Mouse (Mus musculus) liver, embryonic 11.5 days (tissue): ENCODE data around the gene Tet1. TPM values are rescaled to one million over a fixed set of nuclear protein-coding genes. Genes with fewer than 3 reads are reported as not detected.

Experiments
- ATAC-seq: fragments of 200-750 bp; cut with Nextera tagmentation; replicated peaks from 2 replicates; pipeline ENCODE4 v1.8.0; 2017; ENCODE audit warnings: moderate number of reproducible peaks, mild to moderate bottlenecking, moderate TSS enrichment, moderate library complexity; ENCODE audit not compliant: low FRiP score
- DNase-seq: peaks from one replicate; pipeline ENCODE4 v3.0.0-alpha.2; 2017; ENCODE audit warnings: low spot score
- H3K27ac ChIP-seq: fragments of 300-500 bp; sonication (generic); 2 replicates; pipeline ENCODE4 v1.5.1; 2014; ENCODE audit warnings: mild to moderate bottlenecking, low read depth, low read length, control low read depth
- H3K27me3 ChIP-seq: fragments of 300-500 bp; sonication (generic); replicated peaks from 2 replicates; pipeline ENCODE4 v1.6.1; 2014; ENCODE audit warnings: low read length, mixed read lengths; ENCODE audit not compliant: control insufficient read depth, insufficient read depth
- H3K36me3 ChIP-seq: fragments of 300-500 bp; sonication (generic); 2 replicates; pipeline ENCODE4 v1.6.1; 2014; ENCODE audit warnings: mild to moderate bottlenecking, low read length, moderate library complexity, mixed read lengths; ENCODE audit not compliant: control insufficient read depth, insufficient read depth
- H3K4me1 ChIP-seq: fragments of 300-500 bp; sonication (generic); replicated peaks from 2 replicates; pipeline ENCODE4 v1.6.1; 2014; ENCODE audit warnings: low read length, mixed read lengths; ENCODE audit not compliant: control insufficient read depth, insufficient read depth
- H3K4me2 ChIP-seq: fragments of 300-500 bp; sonication (generic); 2 replicates; pipeline ENCODE4 v1.6.1; 2014; ENCODE audit warnings: mild to moderate bottlenecking, control low read depth, moderate library complexity
- H3K4me3 ChIP-seq: fragments of 300-500 bp; sonication (generic); 2 replicates; pipeline ENCODE4 v1.5.1; 2014; ENCODE audit warnings: low read depth, low read length, control low read depth
- H3K9ac ChIP-seq: fragments of 300-500 bp; sonication (generic); 2 replicates; pipeline ENCODE4 v1.6.1; 2014; ENCODE audit warnings: low read depth, low read length, control low read depth
- H3K9me3 ChIP-seq: fragments of 300-500 bp; sonication (generic); 2 replicates; pipeline ENCODE4 v1.6.1; 2016; ENCODE audit warnings: low read length, inconsistent platforms, mixed read lengths; ENCODE audit not compliant: control insufficient read depth
- WGBS: fragments of 180-500 bp; shearing (Covaris S2); extraction: QIAGEN DNeasy Blood & Tissue Kit; methylation state at CpG from one replicate; pipeline ENCODE4 v1.1.7; 2014; 5-methylcytosine and 5-hydroxymethylcytosine counted together
- polyA plus RNA-seq: library from polyadenylated mRNA; unstranded; fragments of >200 nt; fragmentation: Nextera tagmentation; extraction: Ambion mirVana; gene quantifications from 2 replicates; pipeline ENCODE4 v1.2.1, GENCODE M21; 2014

The Tet1 gene
- polyA plus RNA-seq, 1 experiment from 2014 or later = 12.9 TPM

DNA sequence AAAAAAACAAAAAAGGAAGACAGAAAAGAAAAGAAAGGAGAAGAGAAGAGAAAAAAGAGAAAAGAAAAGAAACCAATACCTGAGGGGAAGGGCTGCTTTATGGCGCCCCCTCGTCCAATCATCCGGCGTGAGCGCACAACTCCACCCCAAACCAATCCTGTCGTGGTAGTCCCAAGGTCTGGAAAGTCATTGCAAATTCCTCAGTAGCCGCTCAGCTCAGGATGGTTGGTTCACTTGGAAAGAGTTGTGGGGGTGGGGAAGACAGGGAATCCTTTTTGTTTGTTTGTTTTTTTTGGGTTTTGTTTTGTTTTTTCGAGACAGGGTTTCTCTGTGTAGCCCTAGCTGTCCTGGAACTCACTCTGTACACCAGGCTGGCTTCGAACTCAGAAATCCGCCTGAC, 23.3 kb downstream of the Tet1 start:
- Histone ChIP-seq H3K9me3 (no peaks in the 10 kb centered on the region), H3K27ac (no peak overlapping the region), H3K27me3 (no peaks in the 10 kb centered on the region; the same call in 1 of the 2 replicates), H3K4me1 (peaks cover 7% of the 10 kb centered on the region; the same call in 1 of the 2 replicates), H3K36me3 (no peaks in the 10 kb centered on the region), H3K4me2 (peak overlapping the region; percentile 98), H3K4me3 (peak overlapping the region; percentile 64), H3K9ac (no peak overlapping the region)
- no peak for DNase-seq
- 21% methylated on average over 10 of the region's 10 CpGs for WGBS
- ATAC-seq = no peak

DNA sequence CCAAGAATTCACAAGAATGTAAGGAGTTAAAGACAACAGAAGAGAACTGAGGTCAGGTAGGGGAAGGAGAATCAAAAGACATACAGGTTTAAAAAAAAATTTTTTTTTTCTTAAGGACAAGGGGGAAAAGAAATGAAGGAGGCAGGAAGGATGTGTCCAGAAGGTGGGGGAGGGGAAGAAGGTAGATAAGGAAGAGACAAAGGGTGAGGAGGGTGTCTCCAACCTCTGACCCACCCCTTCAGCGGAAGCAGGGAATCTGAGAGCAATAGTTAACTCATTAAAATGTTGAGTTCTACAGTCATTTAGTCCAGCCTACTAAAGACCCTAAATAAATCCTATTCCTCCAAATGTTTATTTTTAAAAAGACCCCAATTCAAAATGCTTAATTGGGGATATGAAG, 24.3 kb downstream of the Tet1 start:
- Histone ChIP-seq H3K27ac (no peak overlapping the region), H3K4me2 (no peak overlapping the region), H3K4me3 (no peak overlapping the region), H3K36me3 (no peaks in the 10 kb centered on the region), H3K4me1 (peaks cover 7% of the 10 kb centered on the region; the same call in 1 of the 2 replicates), H3K9ac (no peak overlapping the region), H3K27me3 (no peaks in the 10 kb centered on the region; the same call in 1 of the 2 replicates), H3K9me3 (no peaks in the 10 kb centered on the region)
- ATAC-seq (no peak), DNase-seq (no peak)
- 30% methylated on average over 1 of the region's 1 CpGs for WGBS

DNA sequence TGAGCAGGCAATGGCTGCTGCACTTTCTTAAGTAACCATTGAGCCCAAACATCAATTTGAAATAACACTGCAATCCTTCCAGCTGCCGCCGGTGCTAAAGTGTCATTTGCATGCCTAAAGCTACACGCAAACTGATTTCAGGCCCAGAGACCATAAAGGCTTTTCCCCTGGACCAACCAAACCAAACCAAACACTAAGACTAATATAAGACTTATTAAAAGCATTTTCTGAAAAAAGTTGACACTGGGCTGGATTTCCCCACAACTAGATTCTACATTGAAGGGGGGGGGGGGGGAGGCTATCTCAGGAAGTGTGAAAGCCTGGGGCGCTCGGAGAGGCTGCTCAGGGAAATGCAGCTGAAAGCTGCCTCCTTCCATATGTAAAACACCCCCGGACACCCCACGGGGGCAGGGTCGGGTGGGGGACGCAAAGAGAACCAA, 24.8 kb downstream of the Tet1 start:
- Histone ChIP-seq H3K27me3 (no peaks in the 10 kb centered on the region; the same call in 1 of the 2 replicates), H3K4me3 (no peak overlapping the region), H3K36me3 (no peaks in the 10 kb centered on the region; the same call in 1 of the 2 replicates), H3K9me3 (no peaks in the 10 kb centered on the region), H3K4me2 (peak overlapping the region; percentile 10; the same call in 1 of the 2 replicates), H3K27ac (no peak overlapping the region), H3K4me1 (peaks cover 7% of the 10 kb centered on the region; the same call in 1 of the 2 replicates), H3K9ac (no peak overlapping the region)
- DNase-seq (no peak), ATAC-seq (no peak)
- 21% methylated on average over 9 of the region's 9 CpGs for WGBS

- Histone ChIP-seq H3K4me2 (no peak overlapping the region), H3K27ac (no peak overlapping the region), H3K36me3 (peaks cover 2% of the 10 kb centered on the region; the same call in 1 of the 2 replicates), H3K4me1 (peaks cover 4% of the 10 kb centered on the region; the same call in 1 of the 2 replicates), H3K4me3 (no peak overlapping the region), H3K9me3 (no peaks in the 10 kb centered on the region), H3K9ac (no peak overlapping the region), H3K27me3 (no peaks in the 10 kb centered on the region; the same call in 1 of the 2 replicates)
- WGBS = 38% methylated on average over 5 of the region's 5 CpGs
- DNase-seq = no peak
- ATAC-seq = no peak
Observed at GRCm38 (mm10) chr10:62881211-62881610, 27.6 kb downstream of the Tet1 start.

DNA sequence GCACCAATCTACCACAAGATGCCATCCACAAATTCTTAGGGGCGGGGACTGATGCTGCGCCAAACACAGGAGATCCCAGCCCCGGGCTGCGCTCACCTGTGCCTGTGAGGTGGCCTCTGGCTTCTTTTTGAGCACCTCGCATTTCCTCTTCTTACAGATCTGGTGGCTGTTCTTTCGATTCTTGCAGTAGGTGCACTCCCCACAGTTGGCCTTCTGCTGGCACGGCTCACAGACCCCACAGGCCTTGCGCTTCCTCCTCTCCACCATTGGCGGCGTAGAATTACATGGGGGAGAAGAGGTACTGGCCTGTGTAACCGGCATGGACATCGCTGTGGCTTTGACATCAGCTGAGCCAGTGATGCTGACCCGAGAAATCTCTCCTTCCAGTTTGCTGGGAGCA, 30.7 kb downstream of the Tet1 start:
- H3K36me3 ChIP-seq = peaks cover 2% of the 10 kb centered on the region; the same call in 1 of the 2 replicates
- ATAC-seq = no peak
- WGBS = 85% methylated on average over 13 of the region's 13 CpGs

DNA sequence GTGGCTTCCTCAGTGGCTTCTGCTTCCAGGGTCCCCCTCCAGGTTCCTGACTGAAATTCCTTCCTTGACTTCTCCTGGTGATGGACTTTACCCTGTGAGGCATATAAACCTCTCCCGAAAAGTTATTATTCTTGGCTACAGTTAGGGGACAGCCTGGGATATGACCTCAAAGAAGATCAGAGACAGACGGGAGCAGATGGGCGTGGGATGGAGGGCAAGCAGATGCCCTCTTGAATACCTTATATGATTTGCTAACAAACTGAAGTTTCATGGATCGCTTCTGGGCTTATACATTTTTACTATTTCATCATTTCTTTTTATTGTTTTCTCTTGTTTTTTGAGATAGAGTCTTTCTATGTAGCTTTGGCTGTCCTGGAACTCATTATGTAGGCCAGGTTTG, 33.2 kb downstream of the Tet1 start:
- 83% methylated on average over 4 of the region's 4 CpGs for WGBS

More for the DNA sequence above, 30.7 kb downstream of the Tet1 start:
- Histone ChIP-seq H3K4me2 (no peak overlapping the region), H3K4me3 (no peak overlapping the region), H3K4me1 (no peaks in the 10 kb centered on the region), H3K9me3 (no peaks in the 10 kb centered on the region), H3K27me3 (no peaks in the 10 kb centered on the region), H3K27ac (no peak overlapping the region), H3K9ac (no peak overlapping the region)
- no peak for DNase-seq

DNA sequence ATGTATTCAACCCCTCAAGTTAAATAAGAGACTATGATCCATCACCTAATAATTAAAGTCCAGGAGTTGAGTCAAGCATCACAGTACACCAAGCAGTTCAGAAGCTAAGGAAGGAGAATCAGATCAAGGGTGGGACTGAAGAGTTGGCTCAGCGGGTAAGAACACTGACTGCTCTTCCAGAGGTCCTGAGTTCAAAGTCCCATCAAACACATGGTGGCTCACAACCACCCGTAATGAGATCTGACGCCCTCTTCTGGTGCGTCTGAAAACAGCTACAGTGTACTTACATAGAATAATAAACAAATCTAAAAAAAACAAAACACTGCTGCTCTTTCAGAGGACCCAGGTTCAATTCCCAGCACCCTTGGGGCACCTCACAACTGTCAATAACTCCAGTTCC, 34.0 kb downstream of the Tet1 start:
- DNase-seq (no peak), ATAC-seq (no peak)
- Histone ChIP-seq H3K27me3 (no peaks in the 10 kb centered on the region), H3K4me3 (no peak overlapping the region), H3K4me1 (no peaks in the 10 kb centered on the region), H3K4me2 (no peak overlapping the region), H3K9me3 (no peaks in the 10 kb centered on the region), H3K9ac (no peak overlapping the region), H3K36me3 (peaks cover 2% of the 10 kb centered on the region; the same call in 1 of the 2 replicates), H3K27ac (no peak overlapping the region)
- WGBS = 74% methylated on average over 4 of the region's 4 CpGs

More for the DNA sequence above, 33.2 kb downstream of the Tet1 start:
- Histone ChIP-seq H3K36me3 (peaks cover 2% of the 10 kb centered on the region; the same call in 1 of the 2 replicates), H3K9me3 (no peaks in the 10 kb centered on the region), H3K4me3 (no peak overlapping the region), H3K4me1 (no peaks in the 10 kb centered on the region), H3K4me2 (no peak overlapping the region), H3K27ac (no peak overlapping the region), H3K9ac (no peak overlapping the region), H3K27me3 (no peaks in the 10 kb centered on the region)
- DNase-seq = no peak
- no peak for ATAC-seq

DNA sequence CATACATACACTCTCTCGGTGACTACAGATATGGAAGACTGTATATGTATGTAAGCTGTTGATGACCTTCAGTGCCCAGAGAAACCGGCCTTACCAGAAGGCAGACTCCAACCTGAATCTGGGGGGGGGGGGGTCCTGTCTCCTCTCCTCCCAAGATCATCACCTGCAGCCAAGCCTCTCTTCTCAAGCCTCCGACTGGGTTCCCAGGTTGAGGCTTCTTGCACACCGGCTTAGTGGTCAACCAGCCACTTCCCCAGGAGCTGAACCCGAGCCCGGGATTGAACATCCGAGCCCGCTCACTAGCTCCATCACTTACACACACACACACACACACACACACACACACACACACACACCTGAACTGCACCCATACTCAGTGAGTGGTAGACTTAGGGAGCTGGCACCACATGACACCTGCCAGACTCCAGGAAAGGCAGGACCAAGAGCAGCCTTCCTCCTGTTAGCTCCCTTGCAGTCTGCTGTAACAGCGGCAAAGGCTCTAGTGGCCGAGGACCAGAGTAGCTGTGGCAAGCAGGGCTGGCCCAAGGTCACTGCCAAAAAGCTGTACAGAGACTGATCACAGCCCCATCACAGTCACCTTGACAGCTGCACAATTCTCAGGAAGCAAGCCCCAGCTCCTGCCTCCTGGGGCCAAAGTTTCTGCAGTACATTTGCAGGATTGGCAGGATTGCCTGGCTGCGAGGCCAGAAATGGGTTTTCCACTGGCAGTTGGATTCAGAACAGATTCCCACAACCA, 42.6 kb downstream of the Tet1 start:
- Histone ChIP-seq H3K4me3 (peak overlapping the region; percentile 45), H3K9me3 (no peaks in the 10 kb centered on the region; the same call in 1 of the 2 replicates), H3K4me2 (peak overlapping the region; percentile 74), H3K9ac (peak overlapping the region; percentile 55; the same call in 1 of the 2 replicates), H3K27ac (no peak overlapping the region), H3K27me3 (no peaks in the 10 kb centered on the region), H3K36me3 (no peaks in the 10 kb centered on the region), H3K4me1 (peaks cover 5% of the 10 kb centered on the region; the same call in 1 of the 2 replicates)
- WGBS = 37% methylated on average over 11 of the region's 11 CpGs
- DNase-seq (no peak), ATAC-seq (no peak)
